Mouse (Mus musculus) CH12.LX (cell line): Measurements from ENCODE around the gene Plgrkt. TPM values are rescaled to one million over a fixed set of nuclear protein-coding genes. Genes with fewer than 3 reads are reported as not detected.

Experiments
- DNase-seq: peaks from one replicate; pipeline ENCODE4 v3.0.0-alpha.2; 2013; ENCODE audit errors: extremely low read depth
- H3K27ac ChIP-seq: 2 replicates; pipeline ENCODE4 v1.5.1; 2012; ENCODE audit warnings: low read depth, mild to moderate bottlenecking, control low read depth, moderate library complexity; ENCODE audit not compliant: insufficient read depth
- H3K27me3 ChIP-seq: replicated peaks from 2 replicates; pipeline ENCODE3; 2012; ENCODE audit warnings: inconsistent platforms
- H3K36me3 ChIP-seq, 2 experiments: replicated peaks in 1 of 2; 2 replicates each; pipeline versions ENCODE3 to v1.6.1; 2012; ENCODE audit warnings: inconsistent platforms in 1 of 2, low read length in 1 of 2, mild to moderate bottlenecking in 1 of 2, mixed read lengths in 1 of 2, moderate library complexity in 1 of 2; ENCODE audit not compliant: control insufficient read depth in 1 of 2, insufficient read depth in 1 of 2
- H3K4me1 ChIP-seq, 2 experiments: 2 replicates each; pipeline ENCODE4 v1.6.1; 2012; ENCODE audit warnings: inconsistent platforms in 1 of 2, moderate library complexity in 1 of 2; ENCODE audit not compliant: insufficient read depth in 2 of 2, control insufficient read depth in 1 of 2
- H3K4me2 ChIP-seq: 2 replicates; pipeline ENCODE4 v1.6.1; 2012; ENCODE audit warnings: low read depth, mild to moderate bottlenecking, control low read depth; ENCODE audit not compliant: poor library complexity, insufficient read depth, severe bottlenecking
- H3K4me3 ChIP-seq, 3 experiments: fragments of 150-350 bp in 1 of 3; sonication (generic) in 1 of 3; replicated peaks in 1 of 3; 2 replicates each; pipeline versions ENCODE3 to v1.5.1; 2011 to 2012; ENCODE audit warnings: low read depth in 2 of 3, low read length in 2 of 3, mild to moderate bottlenecking in 2 of 3, moderate library complexity in 2 of 3, control low read depth in 1 of 3, improper control_type of control experiment in 1 of 3, inconsistent platforms in 1 of 3, mixed read lengths in 1 of 3; ENCODE audit not compliant: poor library complexity in 1 of 3
- H3K79me2 ChIP-seq: replicated peaks from 2 replicates; pipeline ENCODE4 v1.6.1; 2012; ENCODE audit warnings: mild to moderate bottlenecking, moderate library complexity; ENCODE audit not compliant: control insufficient read depth, poor library complexity, insufficient read depth, severe bottlenecking; ENCODE audit errors: extremely low read depth
- H3K9ac ChIP-seq: 2 replicates; pipeline ENCODE4 v1.6.1; 2012; ENCODE audit warnings: low read depth, mild to moderate bottlenecking, control low read depth, moderate library complexity; ENCODE audit not compliant: insufficient read depth
- H3K9me3 ChIP-seq: replicated peaks from 2 replicates; pipeline ENCODE3; 2012; ENCODE audit warnings: low read length, inconsistent platforms, mixed read lengths
- CHD2 ChIP-seq: IDR thresholded peaks from 2 replicates; pipeline ENCODE4 v1.6.1; 2011; ENCODE audit warnings: low read length, improper control_type of control experiment
- CTCF ChIP-seq, 2 experiments: IDR thresholded peaks in 1 of 2; conservative IDR thresholded peaks in 1 of 2; 2 replicates each; pipeline ENCODE4 v1.5.1; 2011 to 2012; ENCODE audit warnings: low read depth in 2 of 2, low read length in 2 of 2, improper control_type of control experiment in 1 of 2, inconsistent platforms in 1 of 2, mild to moderate bottlenecking in 1 of 2, moderate library complexity in 1 of 2
- ELF1 ChIP-seq: IDR thresholded peaks from 2 replicates; pipeline ENCODE4 v1.6.1; 2014; ENCODE audit warnings: low read depth, mild to moderate bottlenecking, inconsistent platforms, low read length, improper control_type of control experiment
- EP300 ChIP-seq: IDR thresholded peaks from 2 replicates; pipeline ENCODE4 v1.6.1; 2011; ENCODE audit warnings: low read length, improper control_type of control experiment
- ETS1 ChIP-seq: conservative IDR thresholded peaks from 2 replicates; pipeline ENCODE4 v1.6.1; 2012; ENCODE audit warnings: low read depth, mild to moderate bottlenecking, inconsistent platforms, low read length, improper control_type of control experiment, moderate library complexity
- GABPA ChIP-seq: IDR thresholded peaks from 2 replicates; pipeline ENCODE4 v1.6.1; 2012; ENCODE audit warnings: low read depth, low read length, improper control_type of control experiment, inconsistent platforms; ENCODE audit not compliant: insufficient replicate concordance
- HCFC1 ChIP-seq: IDR thresholded peaks from 2 replicates; pipeline ENCODE4 v1.6.1; 2012; ENCODE audit warnings: low read depth, mild to moderate bottlenecking, inconsistent platforms, low read length, improper control_type of control experiment
- KAT2A ChIP-seq: IDR thresholded peaks from 2 replicates; pipeline ENCODE4 v1.6.1; 2012; ENCODE audit warnings: low read length, improper control_type of control experiment, inconsistent platforms; ENCODE audit not compliant: insufficient replicate concordance
- MAFK ChIP-seq: IDR thresholded peaks from 2 replicates; pipeline ENCODE4 v1.6.1; 2011; ENCODE audit warnings: low read length, improper control_type of control experiment; ENCODE audit not compliant: insufficient replicate concordance
- MAZ ChIP-seq: IDR thresholded peaks from 2 replicates; pipeline ENCODE4 v1.6.1; 2012; ENCODE audit warnings: low read depth, mild to moderate bottlenecking, inconsistent platforms, low read length, improper control_type of control experiment, moderate library complexity
- MYC ChIP-seq: IDR thresholded peaks from 2 replicates; pipeline ENCODE4 v1.6.1; 2011; ENCODE audit warnings: low read depth, mild to moderate bottlenecking, improper control_type of control experiment, low read length
- PAX5 ChIP-seq: IDR thresholded peaks from 2 replicates; pipeline ENCODE4 v1.6.1; 2012; ENCODE audit warnings: low read length, inconsistent platforms, mixed read lengths
- TBP ChIP-seq: conservative IDR thresholded peaks from 2 replicates; pipeline ENCODE4 v1.6.1; 2011; ENCODE audit warnings: low read depth, low read length, improper control_type of control experiment
- TCF12 ChIP-seq: IDR thresholded peaks from 2 replicates; pipeline ENCODE4 v1.6.1; 2014; ENCODE audit warnings: low read depth, mild to moderate bottlenecking, inconsistent platforms, low read length, improper control_type of control experiment
- ZC3H11A ChIP-seq: IDR thresholded peaks from 2 replicates; pipeline ENCODE4 v1.6.1; 2012; ENCODE audit warnings: low read depth, mild to moderate bottlenecking, inconsistent platforms, low read length, improper control_type of control experiment
- ZNF384 ChIP-seq: IDR thresholded peaks from 2 replicates; pipeline ENCODE4 v1.6.1; 2012; ENCODE audit warnings: low read depth, low read length, improper control_type of control experiment, inconsistent platforms
- dilution Hi-C: fragments of 300-500 bp; cut with MboI; formaldehyde crosslinking; loops from 2 replicates; pipeline ENCODE4 v1.14.3; 2020; ENCODE audit warnings: low sequenced_read_pairs; ENCODE audit not compliant: extremely low pct_unique_long_range_greater_than_20kb, extremely low pct_ligation_motif_present
- in situ Hi-C: fragments of 300-500 bp; cut with MboI; formaldehyde crosslinking; loops from 3 replicates; pipeline ENCODE4 v1.14.3; 2019; ENCODE audit warnings: low sequenced_read_pairs, low pct_ligation_motif_present, low pct_unique_long_range_greater_than_20kb, mixed read lengths
- polyA plus RNA-seq: library from polyadenylated mRNA; unstranded; fragments of >175 nt; gene quantifications from 2 replicates; pipeline ENCODE4 v1.2.1, GENCODE M21; 2012; ENCODE audit warnings: low read depth; ENCODE audit not compliant: insufficient read length
- total RNA-seq, 2 experiments: library from RNA; depleted of rRNA; stranded (reverse); fragments of 300-350 nt in 1 of 2; fragments of >200 nt in 1 of 2; gene quantifications; 2 replicates each; pipeline ENCODE4 v1.2.3; 2012 to 2014

The Plgrkt gene
- total and polyA plus RNA-seq, 3 experiments: 31.3 to 40.6 (median 33.0) TPM

DNA sequence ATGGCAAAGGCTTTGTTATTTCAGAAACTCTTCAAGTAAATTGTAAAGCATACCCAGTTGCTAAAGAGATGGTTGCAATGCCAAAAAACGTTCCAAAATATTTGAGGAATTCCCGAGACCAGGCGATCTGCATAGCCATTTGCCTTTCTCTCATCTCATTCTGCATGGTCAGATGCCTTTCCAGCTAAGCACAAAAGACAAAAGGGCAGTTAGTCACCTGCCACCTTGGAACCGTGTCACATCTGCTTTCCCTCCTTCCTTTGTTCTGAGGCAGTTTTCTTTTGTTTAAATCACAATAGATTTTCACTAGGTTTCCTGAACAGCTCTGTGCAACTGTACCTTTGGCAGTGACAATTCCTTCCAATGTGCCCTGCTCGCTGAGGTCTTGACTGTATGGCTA, 16.2 kb downstream of the Plgrkt start:
- Histone ChIP-seq H3K36me3 (peaks cover 5 to 20% of the 10 kb centered on the region in 2 experiments), H3K9me3 (no peaks in the 10 kb centered on the region), H3K9ac (no peak overlapping the region), H3K27me3 (no peaks in the 10 kb centered on the region), H3K27ac (no peak overlapping the region), H3K4me2 (no peak overlapping the region), H3K79me2 (no peaks in the 10 kb centered on the region), H3K4me3 (no peak overlapping the region), H3K4me1 (peaks cover 0 to 3% of the 10 kb centered on the region in 2 experiments; a peak in 1 of 4 replicates)
- dilution Hi-C loops (no loop called here), in situ Hi-C loops (loop anchor here (10.0 to 25.0 kb wide), 4 partner anchors 206 to 564 kb away; partner anchors contain the start of genes 9930021J03Rik and Ranbp6)
- no peak for TF ChIP-seq MAFK
- no peak for DNase-seq

DNA sequence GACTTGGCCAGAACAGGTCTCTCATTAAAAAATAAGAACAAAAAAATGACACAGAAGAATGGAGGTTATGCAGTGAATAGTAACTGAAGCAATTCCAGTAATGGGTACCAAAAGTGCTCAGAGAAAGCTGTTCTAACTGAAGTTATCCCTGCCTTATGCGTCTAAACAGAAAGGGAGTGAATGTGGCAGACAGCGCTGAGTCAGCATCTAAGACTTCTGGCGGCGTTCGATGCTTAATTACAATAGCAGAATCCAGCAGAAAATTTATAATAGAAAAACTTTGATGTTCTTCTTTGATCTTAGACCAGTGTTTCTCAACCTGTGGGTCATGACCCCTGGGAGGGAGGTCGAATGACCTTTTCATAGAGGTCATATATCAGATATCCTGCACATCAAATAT, 21.6 kb downstream of the Plgrkt start:
- Histone ChIP-seq H3K79me2 (no peaks in the 10 kb centered on the region), H3K9me3 (no peaks in the 10 kb centered on the region), H3K4me1 (peaks cover 3 to 12% of the 10 kb centered on the region in 2 experiments), H3K27me3 (no peaks in the 10 kb centered on the region), H3K27ac (no peak overlapping the region), H3K36me3 (peaks cover 5 to 9% of the 10 kb centered on the region in 2 experiments), H3K4me2 (no peak overlapping the region), H3K4me3 (no peak overlapping the region), H3K9ac (no peak overlapping the region)
- DNase-seq: no peak
- dilution Hi-C loops (no loop called here), in situ Hi-C loops (no loop called here)
- no peak for TF ChIP-seq ZC3H11A
- TF ChIP-seq CHD2: no peak
- no peak for TF ChIP-seq TCF12
- peak; percentile 75 for TF ChIP-seq MAFK

DNA sequence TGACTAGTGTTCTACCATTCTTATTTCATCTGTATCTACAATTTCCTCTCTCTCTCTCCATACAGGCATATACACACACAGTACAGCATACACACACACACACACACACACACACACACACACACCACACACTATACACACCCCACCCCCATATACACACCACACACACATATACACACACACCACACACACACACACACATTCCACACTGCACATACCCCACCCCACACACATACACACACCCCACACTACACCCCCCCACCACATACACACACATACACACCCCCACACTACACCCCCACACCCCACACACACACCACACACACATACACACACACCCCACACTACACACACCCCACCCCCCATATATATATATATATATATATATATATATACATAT, 22.3 kb downstream of the Plgrkt start:
- no peak for DNase-seq
- Histone ChIP-seq H3K27me3 (no peaks in the 10 kb centered on the region), H3K79me2 (no peaks in the 10 kb centered on the region), H3K9ac (no peak overlapping the region), H3K4me3 (no peak overlapping the region), H3K9me3 (no peaks in the 10 kb centered on the region), H3K4me1 (peaks cover 3 to 12% of the 10 kb centered on the region in 2 experiments), H3K27ac (no peak overlapping the region), H3K36me3 (peaks cover 2 to 5% of the 10 kb centered on the region in 2 experiments), H3K4me2 (no peak overlapping the region)
- TF ChIP-seq PAX5: no peak
- TF ChIP-seq EP300: no peak
- TF ChIP-seq MAZ: no peak
- no peak for TF ChIP-seq GABPA
- no peak for TF ChIP-seq KAT2A
- TF ChIP-seq ZNF384: no peak
- TF ChIP-seq ETS1: no peak
- no peak for TF ChIP-seq ELF1
- TF ChIP-seq TBP: no peak
- TF ChIP-seq HCFC1: no peak
- no peak for TF ChIP-seq MAFK
- TF ChIP-seq CHD2: no peak
- TF ChIP-seq MYC: no peak
- no peak for TF ChIP-seq CTCF (conservative IDR thresholded peaks at IDR 0.05 in 1 of 2, IDR thresholded peaks at IDR 0.05 in 1 of 2; ENCODE audit: low read depth in 2 of 2, low read length in 2 of 2)
- dilution Hi-C loops: no loop called here
- in situ Hi-C loops: no loop called here
